Mouse (Mus musculus) cerebellum, adult 9-11 months (tissue): ENCODE results near the gene Ndufc1.
"Not testable (repeated sequence)": the region's sequence is repeated elsewhere in the genome, so short reads cannot be mapped to it uniquely, and the experiment has no call there.

ENCODE experiments used
- DNase-seq: peaks from one replicate; pipeline ENCODE4 v3.0.0; 2022

Ndufc1 gene

DNA sequence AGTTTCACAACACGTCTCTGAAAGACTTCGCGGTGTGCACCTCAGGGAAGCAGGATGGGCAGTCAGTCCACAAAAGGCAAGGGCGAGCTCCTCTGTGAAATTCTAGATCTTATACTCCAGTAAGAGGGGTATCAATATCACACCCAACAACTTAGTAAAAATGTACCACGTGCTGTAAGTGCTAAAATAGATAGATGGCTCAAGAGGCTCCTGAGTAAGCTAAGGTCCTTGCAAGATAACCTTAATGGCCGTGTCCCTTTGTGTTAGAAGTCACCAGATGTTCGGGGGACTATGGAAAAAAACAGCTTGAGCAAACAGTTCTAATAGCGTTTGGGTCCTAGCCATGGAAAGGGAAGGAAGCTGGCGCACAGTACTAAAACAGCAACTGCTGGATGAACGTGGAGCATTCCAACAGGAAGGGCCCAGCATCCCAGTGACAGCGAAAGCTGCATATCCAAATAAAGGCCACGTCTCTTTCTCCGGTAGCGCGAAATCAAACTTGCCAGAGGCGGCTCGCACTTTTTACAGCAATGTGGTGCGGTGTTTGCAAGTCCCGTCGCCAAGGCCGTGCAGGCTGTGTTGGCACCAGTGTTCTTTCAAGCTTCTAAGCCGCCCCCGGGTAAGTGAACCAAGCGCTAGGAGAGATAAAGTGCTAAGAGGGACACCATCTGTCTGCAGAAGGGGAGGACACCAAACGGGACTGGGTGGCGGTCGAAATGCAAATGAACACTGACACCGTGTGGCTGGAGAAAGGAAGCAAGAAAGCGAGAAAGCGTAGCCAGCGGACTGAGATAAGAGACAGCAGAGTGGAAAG lies 43.9 kb downstream of the Ndufc1 start:
- peak; percentile 90 for DNase-seq

DNA sequence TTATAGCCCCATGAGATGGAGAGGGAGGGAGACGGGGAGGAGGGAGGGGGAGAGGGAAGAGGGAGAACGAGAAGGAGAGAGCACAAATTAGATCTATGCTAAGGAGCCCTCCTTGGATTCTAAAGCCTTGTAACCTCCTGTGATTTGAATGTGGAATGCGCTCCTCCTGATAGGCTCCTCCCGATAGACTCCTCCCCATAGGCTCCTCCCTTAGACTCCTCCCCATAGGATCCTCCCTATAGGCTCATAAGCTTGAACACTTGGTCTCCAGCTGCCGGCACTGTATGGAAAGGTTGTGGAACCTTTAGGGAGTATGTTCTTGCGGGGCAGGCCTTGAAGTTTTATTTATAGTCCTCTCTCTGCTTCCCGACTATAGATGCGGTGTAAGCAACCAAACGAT lies 47.7 kb downstream of the Ndufc1 start:
- no peak for DNase-seq

DNA sequence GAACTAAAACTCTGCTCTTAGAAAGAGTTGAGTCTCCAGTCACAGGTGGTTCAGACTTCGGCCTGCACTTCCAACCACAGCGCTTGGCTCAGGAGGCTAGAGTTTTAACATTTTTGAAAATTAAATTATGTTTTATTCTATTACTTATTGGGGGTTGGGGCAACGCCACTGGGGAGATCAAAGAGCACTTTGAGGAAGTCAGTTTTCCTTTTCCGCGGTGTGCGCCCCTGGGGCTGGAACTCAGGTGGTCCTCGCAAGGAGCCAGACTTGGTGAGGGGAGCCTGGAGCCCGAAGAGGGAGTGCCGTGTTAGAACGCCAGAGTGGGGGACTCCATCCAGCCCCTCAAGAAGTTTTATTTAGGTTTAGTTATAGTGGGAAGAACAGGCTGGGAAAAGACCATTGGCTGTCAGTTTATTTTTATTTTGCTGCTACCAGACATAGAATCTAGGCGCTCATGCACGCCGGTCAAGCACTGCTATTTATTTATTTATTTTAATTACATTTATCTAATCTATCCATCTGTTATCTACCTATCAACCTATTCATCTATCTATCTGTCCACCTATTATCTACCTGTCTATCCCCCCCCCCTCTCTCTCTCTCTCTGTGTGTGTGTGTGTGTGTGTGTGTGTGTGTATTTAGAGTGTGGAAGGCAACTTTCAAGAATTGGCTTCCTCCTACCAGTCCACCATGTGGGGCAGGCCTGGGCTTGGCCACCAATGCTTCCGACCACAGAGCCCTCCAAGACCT lies 49.1 kb downstream of the Ndufc1 start:
- no peak for DNase-seq

DNA sequence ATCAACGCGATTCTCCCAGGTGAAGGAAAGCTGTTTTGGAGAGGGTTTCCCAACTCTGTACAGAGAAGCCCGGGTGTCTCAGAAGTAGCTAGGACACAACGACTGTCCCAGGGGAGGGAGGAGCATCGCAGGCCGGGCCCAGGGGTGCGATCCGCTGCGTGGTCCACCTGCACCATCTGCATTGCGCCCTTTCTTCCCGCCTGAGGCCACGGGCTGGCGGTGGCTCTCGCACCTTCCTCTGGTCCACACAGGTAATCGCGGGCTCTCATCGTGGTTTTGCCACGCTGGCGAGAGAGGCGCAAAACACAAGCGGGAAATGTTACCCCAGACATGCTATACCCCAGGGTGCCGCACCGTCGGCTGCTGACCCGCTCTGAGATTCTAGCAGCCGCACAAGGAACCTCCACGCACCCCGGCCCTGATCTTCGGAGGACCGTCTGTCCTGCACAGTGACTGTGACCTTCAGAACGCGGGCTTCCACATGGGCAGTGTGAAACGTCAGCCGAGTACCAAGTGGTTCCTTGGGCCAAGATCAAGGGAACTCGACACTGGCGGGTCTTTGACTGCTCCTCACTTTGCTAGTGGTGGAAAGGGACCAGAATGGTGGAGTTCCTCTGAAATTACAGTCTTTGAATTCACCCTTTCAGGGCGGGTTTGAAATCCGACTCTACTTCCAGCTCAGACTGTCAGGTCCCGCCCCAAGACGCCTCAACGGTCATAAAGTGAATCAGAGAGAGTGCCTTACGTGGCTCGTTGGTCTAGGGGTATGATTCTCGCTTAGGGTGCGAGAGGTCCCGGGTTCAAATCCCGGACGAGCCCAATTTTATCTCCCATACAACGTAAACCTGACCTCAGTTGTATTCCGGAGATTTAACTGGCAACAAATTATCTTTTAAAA lies 49.9 kb downstream of the Ndufc1 start:
- no peak for DNase-seq

GRCm38 (mm10) chr3:51358181-51358580 lies 50.6 kb downstream of the Ndufc1 start:
- peak; percentile 35 for DNase-seq

DNA sequence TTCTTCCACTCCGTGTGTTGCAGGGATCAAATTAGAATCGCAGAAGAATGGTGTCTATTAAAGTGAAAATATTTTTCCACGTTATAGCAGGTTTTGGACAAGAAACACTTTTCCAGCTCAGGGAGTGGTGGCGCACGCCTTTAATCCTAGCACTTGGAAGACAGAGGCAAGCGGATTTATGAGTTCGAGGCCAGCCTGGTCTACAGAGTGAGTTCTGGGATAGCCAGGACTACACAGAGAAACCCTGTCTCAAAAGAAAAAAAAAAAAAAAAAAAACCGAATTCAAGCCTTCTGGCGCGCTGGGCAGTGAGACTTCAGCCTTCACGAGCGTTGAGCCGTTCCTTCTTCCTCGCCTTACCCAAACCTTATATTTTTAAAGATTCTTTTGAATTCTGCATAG lies 51.2 kb downstream of the Ndufc1 start:
- no peak for DNase-seq

DNA sequence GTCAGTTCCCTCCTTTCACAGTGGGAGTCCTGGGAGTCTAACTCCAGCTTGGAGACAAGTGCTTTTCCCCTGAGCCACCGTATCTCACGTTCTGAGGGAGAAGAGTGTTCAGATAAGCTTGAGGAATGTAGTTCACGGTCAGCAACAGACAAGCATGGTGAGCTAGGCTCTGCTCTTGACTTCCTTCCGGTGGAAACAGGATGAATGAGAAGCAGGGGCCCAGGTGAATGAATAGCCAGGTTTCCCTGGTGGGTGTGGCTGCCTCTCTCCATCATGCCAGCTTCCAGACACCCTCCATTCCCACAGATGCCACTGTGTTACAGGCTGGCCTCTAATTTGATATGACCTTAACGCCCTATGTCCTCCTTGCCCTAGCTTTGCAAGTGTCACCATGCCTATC lies 51.7 kb downstream of the Ndufc1 start:
- DNase-seq: no peak

DNA sequence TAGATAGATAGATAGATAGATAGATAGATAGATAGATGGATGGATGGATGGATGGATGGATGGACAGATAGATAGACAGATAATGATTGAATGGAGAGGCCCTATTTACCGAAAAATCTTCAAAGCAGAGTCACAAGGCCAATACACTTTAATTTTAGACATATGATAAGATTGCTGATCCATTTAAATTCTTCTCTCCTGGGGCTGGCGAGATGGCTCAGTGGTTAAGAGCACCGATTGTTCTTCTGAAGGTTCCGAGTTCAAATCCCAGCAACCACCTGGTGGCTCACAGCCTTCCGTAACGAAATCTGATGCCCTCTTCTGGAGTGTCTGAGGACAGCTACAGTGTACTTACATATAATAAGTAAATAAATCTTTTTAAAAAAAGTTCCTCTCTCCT lies 53.8 kb downstream of the Ndufc1 start:
- DNase-seq: not testable (repeated sequence)
